Mouse (Mus musculus): ENCODE data around the gene Acvrl1. TPM values are rescaled to one million over a fixed set of nuclear protein-coding genes. Genes with fewer than 3 reads are reported as not detected.

Gene Acvrl1
- total and polyA plus RNA-seq, 2 experiments from 2014 or later: 5.8 to 10.7 TPM

DNA sequence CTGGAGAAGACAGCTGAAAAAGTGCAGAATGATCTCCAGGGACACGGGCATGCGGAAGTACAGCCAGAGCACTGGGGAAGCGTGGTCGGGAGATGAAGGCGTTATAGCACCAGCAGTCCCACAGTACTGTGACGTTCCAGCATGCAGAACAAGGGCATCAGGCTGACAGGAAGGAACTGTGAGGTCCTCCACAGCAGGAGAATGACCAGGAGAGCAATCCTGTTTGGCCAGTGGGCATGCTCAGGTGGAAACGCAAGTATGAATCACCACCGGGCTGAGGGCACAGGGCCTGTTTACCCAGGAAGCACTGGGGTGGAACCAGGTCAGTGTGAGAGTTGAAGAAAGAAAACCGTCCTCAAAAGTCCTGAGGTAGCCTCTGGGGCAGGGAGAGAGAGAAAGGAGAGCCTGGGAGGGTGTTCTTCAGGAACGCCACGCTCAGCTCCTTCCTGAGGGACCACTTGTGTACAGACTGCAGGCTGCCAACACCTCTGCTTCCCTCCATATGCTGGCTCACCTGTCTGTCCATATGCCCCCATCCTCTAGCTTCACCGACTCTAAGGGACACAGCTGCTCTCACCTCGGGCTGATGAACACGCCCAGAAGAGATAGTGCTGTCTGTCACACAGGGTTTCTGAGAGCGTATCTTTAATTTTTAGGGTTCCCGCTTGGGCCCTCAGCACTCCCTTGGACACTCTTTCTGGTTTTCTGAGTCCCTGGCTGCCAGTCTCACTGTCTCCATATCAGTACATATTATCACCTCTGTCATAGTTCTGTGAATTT, 37.5 kb downstream of the Acvrl1 start:
- Histone ChIP-seq H3K9ac (no peak overlapping the region), H3K4me2 (ENCODE audit: low read depth) (no peak overlapping the region), H3K4me1 (ENCODE audit: insufficient read depth) (peaks cover 17% of the 10 kb centered on the region), H3K36me3 (ENCODE audit: insufficient read depth) (no peaks in the 10 kb centered on the region), H3K4me3 (ENCODE audit: low read depth, low read length) (no peak overlapping the region), H3K27me3 (ENCODE audit: insufficient read depth, low read length) (no peaks in the 10 kb centered on the region), H3K9me3 (ENCODE audit: low read length) (no peaks in the 10 kb centered on the region), H3K27ac (ENCODE audit: low read depth, low read length) (no peak overlapping the region)
- no peak for ATAC-seq
- 72% methylated on average over 16 of the region's 16 CpGs for WGBS
- DNase-seq: no peak
- TF ChIP-seq CTCF (IDR thresholded peaks at IDR 0.05; ENCODE audit: low read depth): no peak

DNA sequence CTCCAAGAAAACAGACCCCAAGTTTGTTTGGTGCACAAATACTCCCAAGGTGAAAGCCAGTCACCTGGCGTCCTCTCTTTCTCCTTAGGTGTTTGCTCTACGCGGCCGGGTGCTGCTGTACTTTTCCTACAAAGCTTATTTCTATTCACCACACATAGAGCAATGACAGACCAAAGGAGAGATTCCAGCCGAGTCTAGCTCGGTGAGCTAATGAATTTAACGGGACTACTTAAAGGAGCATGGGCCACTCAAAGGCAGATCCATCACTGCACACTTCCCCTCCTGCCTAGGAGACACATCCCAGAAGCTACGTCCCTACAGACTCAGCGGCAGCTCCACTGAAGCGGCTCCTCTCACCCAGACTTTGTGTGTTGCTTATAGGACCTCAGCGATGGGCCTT, 39.2 kb downstream of the Acvrl1 start:
- Histone ChIP-seq H3K4me3 (ENCODE audit: low read depth, low read length) (no peak overlapping the region), H3K36me3 (ENCODE audit: insufficient read depth) (no peaks in the 10 kb centered on the region), H3K9ac (no peak overlapping the region), H3K4me2 (ENCODE audit: low read depth) (no peak overlapping the region), H3K27me3 (ENCODE audit: insufficient read depth, low read length) (no peaks in the 10 kb centered on the region), H3K4me1 (ENCODE audit: insufficient read depth) (peaks cover 7% of the 10 kb centered on the region), H3K9me3 (ENCODE audit: low read length) (no peaks in the 10 kb centered on the region), H3K27ac (ENCODE audit: low read depth, low read length) (no peak overlapping the region)
- ATAC-seq (no peak), DNase-seq (no peak)
- WGBS: 64% methylated on average over 11 of the region's 11 CpGs
- TF ChIP-seq CTCF (IDR thresholded peaks at IDR 0.05; ENCODE audit: low read depth): no peak

DNA sequence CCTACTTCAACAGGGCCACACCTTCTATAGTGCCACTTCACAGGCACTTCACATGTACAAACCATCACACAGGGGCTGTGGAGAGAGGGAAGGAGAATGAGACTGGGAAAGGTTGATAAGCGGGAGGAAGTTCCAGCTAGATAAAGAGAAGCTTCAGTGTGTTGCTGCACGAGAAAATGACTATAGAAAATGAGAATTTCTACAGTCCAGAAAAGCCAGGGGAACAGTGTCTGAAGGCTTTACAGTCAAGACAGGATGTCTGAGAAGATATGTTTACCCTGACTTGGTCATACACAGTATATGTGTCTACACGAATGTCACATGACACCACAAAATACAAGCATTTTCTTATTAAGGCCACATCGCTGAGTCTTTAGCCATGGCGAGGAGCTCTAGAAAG, 41.6 kb downstream of the Acvrl1 start:
- H3K27ac ChIP-seq (ENCODE audit: low read depth, low read length): no peak overlapping the region

DNA sequence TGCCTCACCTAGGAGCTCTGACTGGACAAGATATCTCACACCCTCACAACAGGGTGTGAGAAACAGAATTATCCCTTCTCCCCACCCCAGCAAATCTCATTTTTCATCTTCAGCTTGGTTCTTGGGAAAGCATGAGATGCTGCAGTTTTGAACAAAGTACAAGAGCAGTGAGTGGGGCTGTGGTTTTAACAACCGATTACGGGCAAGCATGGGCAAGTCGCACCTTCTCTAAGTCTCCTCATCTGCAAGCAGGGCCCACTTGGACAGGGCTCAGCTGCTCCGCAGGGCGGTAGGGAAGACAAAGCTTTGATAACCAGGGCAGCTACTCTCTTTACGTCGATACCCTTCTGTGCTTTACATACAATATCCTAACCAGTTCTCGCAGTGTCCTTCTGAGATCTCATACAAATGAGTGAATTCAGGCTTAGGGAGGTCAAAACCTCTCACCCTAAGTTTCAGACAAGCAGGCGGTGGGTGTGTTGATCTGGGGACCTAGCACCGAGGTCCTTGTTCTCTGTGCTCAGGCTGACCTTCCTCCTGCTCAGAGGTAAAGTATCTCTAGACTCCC, 42.2 kb downstream of the Acvrl1 start:
- no peak for DNase-seq
- no peak for TF ChIP-seq CTCF (IDR thresholded peaks at IDR 0.05; ENCODE audit: low read depth)

More for the DNA sequence above, 41.6 kb downstream of the Acvrl1 start:
- no peaks in the 10 kb centered on the region for H3K36me3 ChIP-seq (ENCODE audit: insufficient read depth)
- H3K4me2 ChIP-seq (ENCODE audit: low read depth): no peak overlapping the region
- H3K9me3 ChIP-seq (ENCODE audit: low read length): no peaks in the 10 kb centered on the region
- H3K4me3 ChIP-seq (ENCODE audit: low read depth, low read length): no peak overlapping the region
- TF ChIP-seq CTCF (IDR thresholded peaks at IDR 0.05; ENCODE audit: low read depth): no peak
- no peaks in the 10 kb centered on the region for H3K4me1 ChIP-seq (ENCODE audit: insufficient read depth)
- H3K9ac ChIP-seq: no peak overlapping the region
- H3K27me3 ChIP-seq (ENCODE audit: insufficient read depth, low read length): no peaks in the 10 kb centered on the region
- ATAC-seq (no peak), DNase-seq (no peak)
- WGBS: 91% methylated on average over 5 of the region's 5 CpGs

DNA sequence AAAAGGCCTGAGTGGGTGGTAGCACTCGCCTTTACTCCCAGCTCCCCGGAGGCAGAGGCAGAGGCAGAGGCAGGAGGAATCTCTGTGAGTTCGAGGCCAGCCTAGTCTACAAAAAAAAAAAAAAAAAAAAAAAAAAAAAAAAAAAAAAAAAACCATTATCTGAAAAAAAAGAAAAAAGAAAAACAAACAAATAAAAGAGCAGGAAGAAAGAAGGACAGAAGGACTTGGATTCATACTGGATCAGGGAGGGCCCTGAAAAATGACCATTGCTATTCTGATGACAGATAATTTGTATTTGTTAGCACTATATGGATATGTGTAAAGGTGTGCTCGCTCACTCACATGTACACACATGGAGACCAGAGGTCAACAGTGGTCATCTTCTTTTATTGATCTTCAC, 43.0 kb downstream of the Acvrl1 start:
- Histone ChIP-seq H3K4me1 (ENCODE audit: insufficient read depth) (no peaks in the 10 kb centered on the region), H3K27me3 (ENCODE audit: insufficient read depth, low read length) (no peaks in the 10 kb centered on the region), H3K4me3 (ENCODE audit: low read depth, low read length) (no peak overlapping the region), H3K27ac (ENCODE audit: low read depth, low read length) (no peak overlapping the region), H3K9me3 (ENCODE audit: low read length) (no peaks in the 10 kb centered on the region), H3K9ac (no peak overlapping the region), H3K36me3 (ENCODE audit: insufficient read depth) (no peaks in the 10 kb centered on the region), H3K4me2 (ENCODE audit: low read depth) (no peak overlapping the region)
- no peak for TF ChIP-seq CTCF (IDR thresholded peaks at IDR 0.05; ENCODE audit: low read depth)
- 77% methylated on average over 4 of the region's 4 CpGs for WGBS
- ATAC-seq (no peak), DNase-seq (no peak)

More for the DNA sequence above, 42.2 kb downstream of the Acvrl1 start:
- Histone ChIP-seq H3K36me3 (ENCODE audit: insufficient read depth) (no peaks in the 10 kb centered on the region), H3K4me1 (ENCODE audit: insufficient read depth) (no peaks in the 10 kb centered on the region), H3K9ac (no peak overlapping the region), H3K4me3 (ENCODE audit: low read depth, low read length) (no peak overlapping the region), H3K27ac (ENCODE audit: low read depth, low read length) (no peak overlapping the region), H3K27me3 (ENCODE audit: insufficient read depth, low read length) (no peaks in the 10 kb centered on the region), H3K9me3 (ENCODE audit: low read length) (no peaks in the 10 kb centered on the region), H3K4me2 (ENCODE audit: low read depth) (no peak overlapping the region)
- no peak for ATAC-seq
- 83% methylated on average over 10 of the region's 10 CpGs for WGBS

DNA sequence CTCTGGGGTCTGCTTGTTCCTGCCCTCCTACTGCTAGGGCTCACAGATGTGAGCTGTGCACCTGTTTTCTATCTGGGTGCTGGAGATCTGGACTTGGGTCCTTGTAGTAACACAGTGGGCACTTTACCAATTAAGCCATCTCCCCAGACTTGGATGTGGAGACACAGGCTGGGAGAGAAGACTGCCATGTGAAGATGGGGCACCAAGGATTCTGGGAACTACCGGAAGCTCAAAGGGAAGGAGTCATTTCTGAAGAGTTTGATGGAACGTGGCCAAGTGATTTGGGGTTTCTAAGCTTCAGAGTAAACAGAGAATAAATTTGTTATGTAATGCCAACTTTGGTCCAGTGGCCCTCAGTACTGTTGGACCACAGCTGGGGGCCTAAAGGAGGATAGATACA, 43.7 kb downstream of the Acvrl1 start:
- Histone ChIP-seq H3K36me3 (ENCODE audit: insufficient read depth) (no peaks in the 10 kb centered on the region), H3K4me1 (ENCODE audit: insufficient read depth) (peaks cover 5% of the 10 kb centered on the region; the same call in 1 of the 2 replicates), H3K4me2 (ENCODE audit: low read depth) (no peak overlapping the region), H3K9me3 (ENCODE audit: low read length) (no peaks in the 10 kb centered on the region), H3K27ac (ENCODE audit: low read depth, low read length) (no peak overlapping the region), H3K4me3 (ENCODE audit: low read depth, low read length) (no peak overlapping the region), H3K9ac (no peak overlapping the region), H3K27me3 (ENCODE audit: insufficient read depth, low read length) (no peaks in the 10 kb centered on the region)
- DNase-seq (no peak), ATAC-seq (no peak)
- WGBS: 85% methylated on average over 2 of the region's 2 CpGs
- no peak for TF ChIP-seq CTCF (IDR thresholded peaks at IDR 0.05; ENCODE audit: low read depth)

DNA sequence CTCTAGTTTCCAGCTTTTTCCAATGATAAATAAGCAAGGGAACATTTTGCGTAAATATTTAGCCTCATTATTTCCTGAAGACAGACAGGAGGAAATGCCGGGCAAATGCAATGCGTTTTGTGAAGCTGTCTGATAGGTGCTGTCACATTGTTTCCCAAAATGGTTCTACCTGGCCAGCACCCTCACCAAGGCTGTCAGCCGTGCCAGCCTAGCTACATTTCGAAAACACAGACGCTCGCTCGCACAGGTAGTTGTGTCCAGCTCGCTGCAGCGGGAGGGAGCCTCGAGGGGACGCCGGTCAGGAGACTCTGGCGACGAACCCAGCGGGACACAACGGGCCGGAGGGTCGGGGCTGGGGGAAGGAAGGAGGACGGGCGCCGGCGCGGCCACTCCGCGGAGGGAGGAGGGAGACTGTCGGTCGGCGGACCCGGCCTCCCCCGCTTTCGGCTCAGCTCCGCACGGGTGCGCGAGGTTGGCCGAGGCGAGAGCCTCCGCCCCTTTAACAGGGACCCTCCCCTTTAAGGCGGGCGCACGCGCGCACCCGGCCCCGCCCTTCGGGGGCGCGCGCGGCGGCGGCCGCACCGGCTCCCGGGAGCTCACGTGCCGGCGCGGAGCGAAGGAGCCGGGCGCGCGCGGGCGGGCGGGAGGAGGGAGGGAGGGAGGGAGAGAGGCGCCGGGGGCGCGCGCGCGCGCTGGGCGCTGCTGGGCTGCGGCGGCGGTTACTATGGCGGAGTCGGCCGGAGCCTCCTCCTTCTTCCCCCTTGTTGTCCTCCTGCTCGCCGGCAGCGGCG, 45.3 kb downstream of the Acvrl1 start, which contains the start of gene Acvr1b:
Gene Acvr1b, plus strand, starts transcription at position 647 of the 791 bp plus-strand sequence.
- DNase-seq: peak; percentile 96
- H3K4me1 ChIP-seq (ENCODE audit: insufficient read depth): peaks cover 16% of the 10 kb centered on the region
- no peak; the same call in 1 of the 2 replicates for TF ChIP-seq CTCF (IDR thresholded peaks at IDR 0.05; ENCODE audit: low read depth)
- peak within 1 kb of the TSS; percentile 91 for H3K9ac ChIP-seq
- H3K4me2 ChIP-seq (ENCODE audit: low read depth): peak within 1 kb of the TSS; percentile 82
- peak within 1 kb of the TSS; percentile 90 for H3K4me3 ChIP-seq (ENCODE audit: low read depth, low read length)
- peak within 1 kb of the TSS; percentile 85 for H3K27ac ChIP-seq (ENCODE audit: low read depth, low read length)
- no peaks in the 10 kb centered on the region for H3K9me3 ChIP-seq (ENCODE audit: low read length)
- peak; percentile 90 for ATAC-seq
- WGBS: 1% methylated on average over 34 of the region's 87 CpGs
- H3K36me3 ChIP-seq (ENCODE audit: insufficient read depth): no peaks in the 10 kb centered on the region
- H3K27me3 ChIP-seq (ENCODE audit: insufficient read depth, low read length): no peaks in the 10 kb centered on the region
